Mouse (Mus musculus): ENCODE results near the gene Tnrc6b.

DNA sequence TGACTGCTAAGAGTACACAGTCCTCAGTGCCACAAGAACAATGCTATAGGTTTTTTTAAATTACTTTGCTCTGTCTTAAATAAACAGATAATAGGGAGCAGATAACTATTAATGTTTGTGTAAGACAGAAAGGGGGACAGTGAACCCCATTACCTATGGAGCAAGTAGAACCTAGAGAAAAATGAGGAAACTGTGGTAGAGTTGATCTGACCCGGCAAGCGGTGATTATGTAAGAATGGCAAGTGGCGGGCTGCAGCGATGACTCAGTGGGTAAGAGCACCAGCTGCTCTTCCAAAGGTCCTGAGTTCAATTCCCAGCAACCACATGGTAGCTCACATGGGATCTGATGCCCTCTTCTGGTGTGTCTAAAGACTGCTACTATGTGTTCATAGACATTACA lies 101.7 kb downstream of the Tnrc6b start:
- TF ChIP-seq ZNF384 (IDR thresholded peaks at IDR 0.05; ENCODE audit: low read depth, low read length): no peak
- TF ChIP-seq CHD2 (IDR thresholded peaks at IDR 0.05; ENCODE audit: low read depth, low read length): no peak
- no peak for TF ChIP-seq HCFC1 (IDR thresholded peaks at IDR 0.05; ENCODE audit: borderline replicate concordance, insufficient read depth, low read length)
- TF ChIP-seq ZC3H11A (IDR thresholded peaks at IDR 0.05; ENCODE audit: borderline replicate concordance, low read depth, low read length): no peak

Measured in ES-E14 (cell line).